Mouse (Mus musculus) liver, adult 2 months (tissue): ENCODE data around the gene Gnb2. TPM values are rescaled to one million over a fixed set of nuclear protein-coding genes. Genes with fewer than 3 reads are reported as not detected.
A peak's percentile ranks its signal among the peaks of the same experiment; 100 is the strongest.

Experiments
- DNase-seq: peaks from one replicate; pipeline ENCODE4 v3.0.0-alpha.2; 2011; ENCODE audit warnings: low read depth, low spot score; ENCODE audit errors: extremely low read depth
- H3K27ac ChIP-seq: fragments of 200-500 bp; replicated peaks from 2 replicates; pipeline ENCODE4 v1.5.1; 2012; ENCODE audit warnings: low read depth, mild to moderate bottlenecking, control low read depth, inconsistent platforms, low read length; ENCODE audit not compliant: insufficient read depth
- H3K27me3 ChIP-seq: fragments of 200-500 bp; 2 replicates; pipeline ENCODE4 v1.6.1; 2012; ENCODE audit warnings: mild to moderate bottlenecking, moderate library complexity, low read length, inconsistent platforms; ENCODE audit not compliant: control insufficient read depth, insufficient read depth
- H3K36me3 ChIP-seq: fragments of 200-500 bp; 2 replicates; pipeline ENCODE4 v1.6.1; 2012; ENCODE audit warnings: low read length, inconsistent platforms; ENCODE audit not compliant: control insufficient read depth, insufficient read depth
- H3K4me1 ChIP-seq: fragments of 200-500 bp; 2 replicates; pipeline ENCODE4 v1.6.1; 2011; ENCODE audit warnings: low read length; ENCODE audit not compliant: control insufficient read depth, insufficient read depth
- H3K4me3 ChIP-seq: fragments of 200-500 bp; 2 replicates; pipeline ENCODE4 v1.5.1; 2011; ENCODE audit warnings: low read depth, mild to moderate bottlenecking, control low read depth, low read length, moderate library complexity; ENCODE audit not compliant: insufficient read depth
- H3K79me2 ChIP-seq: fragments of 200-500 bp; 2 replicates; pipeline ENCODE4 v1.6.1; 2012; ENCODE audit warnings: inconsistent platforms, mild to moderate bottlenecking, low read length, moderate library complexity; ENCODE audit not compliant: control insufficient read depth, insufficient read depth
- H3K9ac ChIP-seq: fragments of 200-500 bp; 2 replicates; pipeline ENCODE4 v1.6.1; 2012; ENCODE audit warnings: low read depth, mild to moderate bottlenecking, control low read depth, inconsistent platforms, low read length
- CTCF ChIP-seq: fragments of 200-500 bp; IDR thresholded peaks from 2 replicates; pipeline ENCODE4 v1.5.1; 2011; ENCODE audit warnings: low read depth, low read length, control low read depth
- POLR2A ChIP-seq: fragments of 200-500 bp; IDR thresholded peaks from 2 replicates; pipeline ENCODE4 v1.6.1; 2011; ENCODE audit warnings: low read length, control low read depth; ENCODE audit not compliant: insufficient read depth; ENCODE audit errors: extremely low read depth
- WGBS: fragments of 180-500 bp; shearing (Covaris S2); methylation state at CpG from one replicate; pipeline ENCODE4 v1.1.7; 2018; 5-methylcytosine and 5-hydroxymethylcytosine counted together
- polyA plus RNA-seq: library from polyadenylated mRNA; depleted of rRNA; stranded (reverse); fragments of >200 nt; gene quantifications from 2 replicates; pipeline ENCODE4 v1.2.3, GENCODE M21; 2012
- total RNA-seq: library from RNA; depleted of rRNA; stranded (reverse); fragments of >200 nt; gene quantifications from 2 replicates; pipeline ENCODE4 v1.2.3, GENCODE M21; 2014

The Gnb2 gene
- total and polyA plus RNA-seq, 2 experiments: 87.2 to 431 TPM

DNA sequence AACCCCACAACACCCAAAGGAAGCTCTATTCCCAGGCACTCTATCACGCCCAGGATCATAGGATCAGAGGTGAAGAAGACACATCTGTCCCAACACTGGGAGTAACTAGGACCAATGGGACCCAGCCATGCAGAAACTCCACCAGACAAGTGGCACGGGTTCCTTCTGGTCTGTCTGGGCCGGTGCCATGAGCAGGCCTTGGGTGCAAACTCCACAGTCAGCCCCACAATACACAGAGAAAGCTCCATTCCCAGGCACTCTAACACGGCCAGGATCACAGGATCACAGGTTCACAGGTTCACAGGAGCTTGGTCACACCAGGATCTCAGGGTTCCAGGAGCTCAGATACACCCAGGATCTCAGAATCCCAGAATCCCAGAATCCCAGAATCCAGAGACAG lies 12.3 kb upstream of the Gnb2 start:
- Histone ChIP-seq H3K36me3 (no peaks in the 10 kb centered on the region), H3K4me1 (0 out of 2 replicates have a peak, but pooled peaks cover 2% of the 10 kb centered on the region), H3K27ac (no peak overlapping the region), H3K4me3 (no peak overlapping the region), H3K9ac (no peak overlapping the region), H3K27me3 (no peaks in the 10 kb centered on the region), H3K79me2 (no peaks in the 10 kb centered on the region)
- TF ChIP-seq CTCF (no peak), POLR2A (no peak)
- WGBS: 76% methylated on average over 4 of the region's 4 CpGs
- no peak for DNase-seq

DNA sequence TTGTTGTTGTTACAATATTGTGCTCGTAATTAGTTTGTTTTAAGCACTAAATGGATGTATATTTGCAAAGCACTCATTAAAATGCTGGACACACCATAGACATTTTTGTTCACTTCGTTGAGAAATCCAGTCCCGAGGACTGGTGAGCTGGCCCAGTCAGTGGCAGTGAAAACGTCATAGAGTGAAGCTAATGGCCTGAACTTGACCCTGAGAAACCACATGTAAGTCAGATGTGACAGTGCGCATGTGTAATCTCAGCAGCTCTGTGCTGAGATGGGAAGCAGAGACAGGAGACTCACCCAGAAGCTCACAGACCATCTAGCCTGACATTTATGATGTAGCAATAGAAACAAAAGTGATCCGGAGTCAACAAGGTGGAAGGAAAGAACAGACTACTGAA lies 11.6 kb upstream of the Gnb2 start:
- DNase-seq: no peak
- Histone ChIP-seq H3K27me3 (no peaks in the 10 kb centered on the region), H3K36me3 (no peaks in the 10 kb centered on the region), H3K27ac (no peak overlapping the region), H3K9ac (no peak overlapping the region), H3K79me2 (no peaks in the 10 kb centered on the region), H3K4me3 (no peak overlapping the region), H3K4me1 (0 out of 2 replicates have a peak, but pooled peaks cover 2% of the 10 kb centered on the region)
- 69% methylated on average over 6 of the region's 6 CpGs for WGBS
- TF ChIP-seq CTCF: no peak
- no peak for TF ChIP-seq POLR2A

DNA sequence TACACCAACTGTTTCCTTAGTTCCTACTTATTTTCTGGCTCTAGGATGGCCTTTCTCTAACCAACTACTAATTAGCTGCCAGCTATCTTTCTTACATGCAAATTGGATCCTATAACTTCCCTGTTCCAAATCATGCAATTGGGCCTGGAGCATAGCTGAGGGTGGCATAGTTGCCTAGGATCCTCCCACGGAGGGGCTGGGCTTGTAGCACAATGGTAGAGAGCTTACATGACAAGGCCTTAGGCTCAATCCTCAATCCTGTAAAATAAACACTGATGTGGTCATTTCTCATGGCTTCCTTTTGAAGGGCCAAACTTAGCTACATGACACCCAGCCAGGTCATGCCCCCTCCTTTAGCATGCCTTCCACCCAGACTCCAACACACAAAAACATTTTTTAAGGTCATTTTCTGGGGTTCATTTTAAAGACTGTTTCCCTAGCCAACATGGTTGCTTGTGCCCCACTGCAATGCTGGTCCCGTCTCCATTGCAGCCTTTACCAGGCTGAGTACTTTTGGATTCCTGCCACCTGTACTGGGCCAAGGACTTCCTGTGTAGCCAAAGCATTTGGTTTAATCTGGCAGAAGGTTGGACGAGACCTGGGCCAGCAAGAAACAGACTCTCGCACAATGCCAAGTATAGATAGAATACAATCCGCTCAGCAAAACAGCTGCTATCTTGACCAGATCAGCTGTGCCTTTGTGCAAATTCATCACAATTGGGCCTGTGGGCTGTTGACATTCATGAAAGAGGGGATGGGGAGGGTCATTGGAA lies 8.6 kb upstream of the Gnb2 start:
- H3K27ac ChIP-seq: no peak overlapping the region
- no peaks in the 10 kb centered on the region for H3K36me3 ChIP-seq
- H3K79me2 ChIP-seq: no peaks in the 10 kb centered on the region
- no peak overlapping the region for H3K4me3 ChIP-seq
- no peaks in the 10 kb centered on the region for H3K27me3 ChIP-seq
- H3K4me1 ChIP-seq: 0 out of 2 replicates have a peak, but pooled peaks cover 2% of the 10 kb centered on the region
- 25% methylated on average over 5 of the region's 5 CpGs for WGBS
- DNase-seq: peak; percentile 66
- H3K9ac ChIP-seq: no peak overlapping the region
- TF ChIP-seq POLR2A: no peak
- no peak for TF ChIP-seq CTCF

DNA sequence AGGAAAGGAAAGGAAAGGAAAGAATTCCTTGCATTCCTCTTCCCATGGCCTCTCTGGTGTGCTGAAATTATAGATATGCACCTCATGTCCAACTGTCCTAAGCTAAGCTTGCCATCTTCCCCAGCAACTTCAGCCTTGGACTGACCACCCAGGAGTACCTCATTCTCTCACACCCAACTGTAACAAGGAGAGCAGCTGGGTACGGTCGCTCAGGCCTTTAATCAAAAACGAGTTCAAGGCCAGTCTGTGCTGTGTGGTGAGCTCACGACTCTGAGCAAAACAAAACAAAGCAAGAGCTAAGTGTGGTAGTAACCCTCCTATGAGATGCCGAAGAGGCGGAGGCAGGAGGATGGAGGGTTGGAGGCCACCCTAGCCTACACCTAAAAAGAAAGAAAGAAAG lies 7.7 kb upstream of the Gnb2 start:
- no peaks in the 10 kb centered on the region for H3K27me3 ChIP-seq
- H3K4me1 ChIP-seq: 0 out of 2 replicates have a peak, but pooled peaks cover 2% of the 10 kb centered on the region
- 76% methylated on average over 6 of the region's 6 CpGs for WGBS
- no peak overlapping the region for H3K4me3 ChIP-seq
- no peaks in the 10 kb centered on the region for H3K36me3 ChIP-seq
- no peak overlapping the region for H3K27ac ChIP-seq
- H3K9ac ChIP-seq: no peak overlapping the region
- no peaks in the 10 kb centered on the region for H3K79me2 ChIP-seq
- no peak for DNase-seq
- TF ChIP-seq POLR2A: no peak
- no peak for TF ChIP-seq CTCF

DNA sequence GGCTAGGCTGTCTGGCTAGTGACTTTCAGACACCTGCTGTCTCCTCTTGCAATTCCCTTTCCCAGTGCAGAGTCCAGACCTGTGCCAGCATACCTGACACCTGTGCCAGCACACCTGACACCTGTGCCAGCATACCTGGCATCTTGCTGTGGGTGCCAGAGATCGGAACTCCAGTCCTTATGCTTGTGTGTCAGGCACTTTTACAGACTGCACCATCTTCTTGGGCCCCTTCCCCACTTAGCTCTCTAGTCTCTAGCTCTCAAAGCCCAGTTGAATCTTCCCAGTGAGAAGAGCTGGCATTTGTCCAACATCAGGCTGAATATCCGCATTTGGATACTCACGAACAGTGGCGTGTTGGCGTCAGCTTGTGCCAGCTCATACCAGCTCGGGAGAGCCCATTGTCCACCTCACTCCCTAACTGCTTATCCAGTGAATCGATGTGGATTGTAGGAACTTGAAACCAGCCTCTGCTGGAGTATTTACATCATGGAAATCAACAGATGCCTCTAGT lies 6.0 kb upstream of the Gnb2 start:
- DNase-seq: no peak

DNA sequence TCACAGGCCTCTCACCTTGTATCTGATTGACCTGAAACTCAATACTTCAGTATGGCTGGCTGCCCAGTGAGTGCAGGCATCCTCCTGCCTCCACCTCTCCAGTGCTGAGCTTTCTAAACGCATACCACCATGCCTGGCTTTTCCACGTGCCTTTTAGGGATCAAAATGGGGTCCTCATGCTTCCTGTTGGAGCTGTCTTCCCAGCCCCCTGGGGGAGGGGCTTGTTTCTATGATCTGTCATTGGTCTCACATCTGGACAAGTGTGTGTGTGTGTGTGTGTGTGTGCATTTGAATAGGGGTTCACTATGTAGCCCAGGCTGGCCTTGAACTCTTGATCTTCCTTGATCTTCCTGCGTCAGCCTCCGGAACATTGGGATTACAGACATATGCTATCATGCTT lies 4.2 kb upstream of the Gnb2 start:
- TF ChIP-seq POLR2A (no peak), CTCF (no peak)

More for the DNA sequence above, 6.0 kb upstream of the Gnb2 start:
- no peak for TF ChIP-seq CTCF
- no peak for TF ChIP-seq POLR2A
- no peaks in the 10 kb centered on the region for H3K27me3 ChIP-seq
- H3K4me1 ChIP-seq: 0 out of 2 replicates have a peak, but pooled peaks cover 2% of the 10 kb centered on the region
- no peak overlapping the region for H3K9ac ChIP-seq
- no peaks in the 10 kb centered on the region for H3K79me2 ChIP-seq
- H3K36me3 ChIP-seq: no peaks in the 10 kb centered on the region
- H3K27ac ChIP-seq: no peak overlapping the region
- WGBS: 31% methylated on average over 7 of the region's 7 CpGs
- no peak overlapping the region for H3K4me3 ChIP-seq

More for the DNA sequence above, 4.2 kb upstream of the Gnb2 start:
- 55% methylated on average over 4 of the region's 4 CpGs for WGBS
- H3K4me1 ChIP-seq: peaks cover 5% of the 10 kb centered on the region; the same call in 1 of the 2 replicates
- no peaks in the 10 kb centered on the region for H3K36me3 ChIP-seq
- H3K27ac ChIP-seq: no peak overlapping the region
- no peak overlapping the region for H3K4me3 ChIP-seq
- H3K79me2 ChIP-seq: 0 out of 2 replicates have a peak, but pooled peaks cover 1% of the 10 kb centered on the region
- no peak overlapping the region for H3K9ac ChIP-seq
- no peak for DNase-seq
- H3K27me3 ChIP-seq: no peaks in the 10 kb centered on the region
